Mouse (Mus musculus): ENCODE data around the gene Evi2a. TPM values are rescaled to one million over a fixed set of nuclear protein-coding genes. Genes with fewer than 3 reads are reported as not detected.

Evi2a gene
- polyA plus RNA-seq, 1 experiment from 2014 or later = 2.2 TPM

DNA sequence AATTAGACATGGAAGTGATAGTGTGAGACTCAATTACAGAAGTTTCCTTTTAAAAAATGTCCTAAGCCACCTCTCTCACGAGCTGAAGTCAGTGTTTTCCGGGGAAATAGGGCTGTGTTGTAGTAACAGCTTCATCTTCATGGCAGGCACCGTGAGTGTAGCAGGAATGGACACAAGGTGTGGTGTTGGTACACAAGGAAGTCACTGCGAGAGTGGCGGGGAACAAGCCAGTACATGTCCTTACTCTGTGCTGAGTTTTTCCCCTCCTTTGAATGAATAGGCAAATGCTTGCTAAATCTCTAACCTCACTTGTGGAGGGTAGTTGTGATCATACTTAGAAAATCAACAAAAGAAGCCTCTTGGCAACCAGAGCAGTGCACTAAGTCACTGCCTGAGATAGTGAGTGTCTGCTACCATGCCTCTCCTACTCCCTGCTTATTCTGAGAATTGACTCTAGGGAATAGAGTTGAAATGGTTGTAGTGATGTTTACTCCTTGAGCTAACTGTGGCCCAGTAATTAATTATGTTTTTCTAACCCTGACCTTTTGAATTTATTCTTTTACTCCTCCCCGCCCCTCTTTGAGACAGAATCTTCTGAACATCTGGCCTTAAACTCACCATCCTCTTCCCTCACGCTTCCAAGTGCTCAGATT, 46.4 kb downstream of the Evi2a start:
- no peak overlapping the region for H3K27ac ChIP-seq (ENCODE audit: low read depth, low read length)
- 66% methylated on average over 7 of the region's 7 CpGs for WGBS
- no peak for ATAC-seq

GRCm38 (mm10) chr11:79483392-79483791, 47.0 kb downstream of the Evi2a start:
- no peak overlapping the region for H3K4me3 ChIP-seq (ENCODE audit: low read depth, low read length)
- no peak for ATAC-seq
- no peak for TF ChIP-seq CTCF (IDR thresholded peaks at IDR 0.05; ENCODE audit: low read depth)
- H3K4me2 ChIP-seq (replicated peaks; ENCODE audit: low read depth) = no peak overlapping the region
- no peaks in the 10 kb centered on the region for H3K9me3 ChIP-seq (ENCODE audit: control insufficient read depth)
- no peak overlapping the region for H3K27ac ChIP-seq (ENCODE audit: low read depth, low read length)
- H3K27me3 ChIP-seq (replicated peaks; ENCODE audit: control insufficient read depth, insufficient read depth, low read length) = no peaks in the 10 kb centered on the region
- WGBS = 52% methylated on average over 6 of the region's 6 CpGs
- no peak overlapping the region for H3K9ac ChIP-seq (ENCODE audit: low read depth, low read length)
- peaks cover 4% of the 10 kb centered on the region for H3K36me3 ChIP-seq (ENCODE audit: control insufficient read depth, insufficient read depth)
- H3K4me1 ChIP-seq (replicated peaks; ENCODE audit: control insufficient read depth, insufficient read depth, low read length) = no peaks in the 10 kb centered on the region

More for the DNA sequence above, 46.4 kb downstream of the Evi2a start:
- no peak overlapping the region for H3K4me2 ChIP-seq (replicated peaks; ENCODE audit: low read depth)
- no peaks in the 10 kb centered on the region for H3K27me3 ChIP-seq (replicated peaks; ENCODE audit: control insufficient read depth, insufficient read depth, low read length)
- no peak overlapping the region for H3K4me3 ChIP-seq (ENCODE audit: low read depth, low read length)
- H3K9me3 ChIP-seq (ENCODE audit: control insufficient read depth) = no peaks in the 10 kb centered on the region
- no peaks in the 10 kb centered on the region for H3K4me1 ChIP-seq (replicated peaks; ENCODE audit: control insufficient read depth, insufficient read depth, low read length)
- H3K9ac ChIP-seq (ENCODE audit: low read depth, low read length) = no peak overlapping the region
- TF ChIP-seq CTCF (IDR thresholded peaks at IDR 0.05; ENCODE audit: low read depth) = no peak
- H3K36me3 ChIP-seq (ENCODE audit: control insufficient read depth, insufficient read depth) = peaks cover 4% of the 10 kb centered on the region

Other genes with a start within 250 kb of the Evi2a start
- gene Gm9964, start 233.7 kb downstream of the Evi2a start, polyA plus RNA-seq (2015; fragmentation: Nextera tagmentation; extraction: Ambion mirVana) = not detected in 2 replicates
- gene Nf1, start 190.9 kb downstream of the Evi2a start, polyA plus RNA-seq (2015; fragmentation: Nextera tagmentation; extraction: Ambion mirVana) = 6.3 and 8.3 TPM in 2 replicates
- 0.55 and 0.75 TPM in 2 replicates for gene Omg, start 26.5 kb downstream of the Evi2a start, polyA plus RNA-seq (2015; fragmentation: Nextera tagmentation; extraction: Ambion mirVana)
- 0.41 and 1.2 TPM in 2 replicates for gene Evi2b, start 6.8 kb downstream of the Evi2a start, polyA plus RNA-seq (2015; fragmentation: Nextera tagmentation; extraction: Ambion mirVana)
- 0.17 and 0.21 TPM in 2 replicates for gene Evi2, start within 50 bp of the Evi2a start, polyA plus RNA-seq (2015; fragmentation: Nextera tagmentation; extraction: Ambion mirVana)
- gene Rab11fip4, start 60.6 kb upstream of the Evi2a start, polyA plus RNA-seq (2015; fragmentation: Nextera tagmentation; extraction: Ambion mirVana) = 1.5 and 1.7 TPM in 2 replicates